In the genomic region with DNA sequence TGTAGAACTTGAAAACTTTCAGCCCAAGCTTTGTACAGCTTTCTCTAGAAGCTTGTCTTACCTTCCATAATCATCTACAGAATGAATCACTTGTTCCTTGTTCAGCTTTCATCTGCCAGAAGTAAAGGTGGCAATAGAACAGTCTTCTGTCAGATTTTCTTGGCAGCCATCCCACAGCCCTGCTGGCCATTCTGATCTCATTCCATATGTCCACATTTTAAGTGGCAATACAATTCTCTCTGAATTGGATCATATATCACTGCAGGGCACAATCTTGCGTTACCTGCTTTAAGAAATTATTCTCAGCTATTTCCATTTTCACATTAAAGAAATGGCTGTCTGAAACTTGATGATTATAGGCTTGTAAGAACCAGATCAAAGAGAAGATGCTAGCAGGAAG, we compare ENCODE assay signal across 23 mouse cellular contexts.
DNase-seq lines count a peak whose midpoint lies in the region; ATAC-seq and TF ChIP-seq lines count a peak whose summit lies in the region.
"Had no signal": no experiment of that assay in that cellular context is flagged by ENCODE, and none has a peak within 500 bp of the region (broad histone marks: within the 10 kb centered on the region; RNA-seq: fewer than 3 reads in every experiment).

No protein-coding gene starts in this region.

- TF ChIP-seq CTCF in cerebellum, adult 2 months (IDR thresholded peaks at IDR 0.05; ENCODE audit: borderline replicate concordance, insufficient read depth, low read depth, low read length), result no peak

- no peaks in the 10 kb centered on the region for H3K9me3 ChIP-seq in midbrain, embryonic 14.5 days (ENCODE audit: control insufficient read depth, low read length)
- no peaks in the 10 kb centered on the region for H3K9me3 ChIP-seq in midbrain, embryonic 10.5 days (replicated peaks)
- H3K9me3 ChIP-seq: embryonic facial prominence, embryonic 15.5 days; forebrain, embryonic 10.5 days; heart, embryonic 15.5 days; limb, embryonic 12.5 days; liver, embryonic 13.5 days; lung, embryonic 15.5 days had no signal

- no peaks in the 10 kb centered on the region for H3K27me3 ChIP-seq in midbrain, embryonic 14.5 days (ENCODE audit: control insufficient read depth, insufficient read depth, low read length)
- H3K27me3 ChIP-seq in midbrain, embryonic 10.5 days (ENCODE audit: low read depth, poor library complexity, severe bottlenecking), result no peaks in the 10 kb centered on the region
- no peaks in the 10 kb centered on the region for H3K27me3 ChIP-seq in cerebellum, adult 2 months (ENCODE audit: control insufficient read depth, insufficient read depth, low read length)
- H3K27me3 ChIP-seq: embryonic facial prominence, embryonic 15.5 days; heart, embryonic 15.5 days; limb, embryonic 12.5 days; liver, embryonic 13.5 days; lung, embryonic 15.5 days had no signal

- peak; percentile 18 for DNase-seq in midbrain, embryonic 14.5 days
- no peak for DNase-seq in midbrain, embryonic 10.5 days (ENCODE audit: low spot score)
- peak; percentile 54 to 74 for DNase-seq in cerebellum, adult 2 months
- DNase-seq in cerebellum, postnatal 36 days, result peak; percentile 64 to 66
- DNase-seq: adrenal gland, adult 2 months; gastrocnemius, postnatal 36 days; heart, postnatal 4 days; kidney, adult 18-20 months; kidney, postnatal 10 days; liver, embryonic 13.5 days; right cerebral cortex, postnatal 4 days had no signal

- H3K36me3 ChIP-seq in midbrain, embryonic 14.5 days (ENCODE audit: control insufficient read depth, insufficient read depth, low read length), result no peaks in the 10 kb centered on the region
- H3K36me3 ChIP-seq in midbrain, embryonic 10.5 days, result no peaks in the 10 kb centered on the region
- H3K36me3 ChIP-seq: embryonic facial prominence, embryonic 15.5 days; forebrain, embryonic 10.5 days; heart, embryonic 15.5 days; limb, embryonic 12.5 days; liver, embryonic 13.5 days; lung, embryonic 15.5 days had no signal

- WGBS in midbrain, embryonic 14.5 days, result 76% methylated on average over 1 of the region's 1 CpGs
- WGBS in midbrain, embryonic 10.5 days, result 83% methylated on average over 1 of the region's 1 CpGs
- 21% methylated on average over 1 of the region's 1 CpGs for WGBS in cerebellum, adult 2 months

- no peak overlapping the region for H3K9ac ChIP-seq in midbrain, embryonic 14.5 days (replicated peaks; ENCODE audit: low read length)
- H3K9ac ChIP-seq: embryonic facial prominence, embryonic 15.5 days; heart, embryonic 15.5 days; limb, embryonic 12.5 days; liver, embryonic 13.5 days; lung, embryonic 15.5 days had no signal

- H3K4me3 ChIP-seq in midbrain, embryonic 14.5 days (replicated peaks; ENCODE audit: low read depth, low read length), result no peak overlapping the region
- no peak overlapping the region for H3K4me3 ChIP-seq in midbrain, embryonic 10.5 days
- no peak overlapping the region for H3K4me3 ChIP-seq in cerebellum, adult 2 months (replicated peaks; ENCODE audit: insufficient read depth, low read depth, low read length)
- H3K4me3 ChIP-seq: embryonic facial prominence, embryonic 15.5 days; forebrain, embryonic 10.5 days; heart, embryonic 15.5 days; layer of hippocampus, adult 2 months; limb, embryonic 12.5 days; liver, embryonic 13.5 days; lung, embryonic 15.5 days had no signal

- H3K4me1 ChIP-seq in midbrain, embryonic 14.5 days (ENCODE audit: control insufficient read depth, insufficient read depth, low read length), result no peaks in the 10 kb centered on the region
- H3K4me1 ChIP-seq in midbrain, embryonic 10.5 days, result no peaks in the 10 kb centered on the region
- H3K4me1 ChIP-seq in cerebellum, adult 2 months (ENCODE audit: control insufficient read depth, insufficient read depth, low read length), result no peaks in the 10 kb centered on the region
- H3K4me1 ChIP-seq: embryonic facial prominence, embryonic 15.5 days; forebrain, embryonic 10.5 days; heart, embryonic 15.5 days; limb, embryonic 12.5 days; liver, embryonic 13.5 days; lung, embryonic 15.5 days had no signal

- no peak for TF ChIP-seq POLR2A in cerebellum, adult 2 months (IDR thresholded peaks at IDR 0.05; ENCODE audit: borderline replicate concordance, insufficient read depth, low read length)

- no peak for ATAC-seq in midbrain, embryonic 14.5 days (ENCODE audit: low FRiP score, low TSS enrichment)
- peak; percentile 81; the same call in 1 of the 2 replicates for ATAC-seq in cerebellum, adult (ENCODE audit: insufficient number of reproducible peaks, low FRiP score, low TSS enrichment)
- no peak for ATAC-seq in erythroblast, adult 5-6 weeks (replicated peaks; ENCODE audit: low FRiP score, poor library complexity, severe bottlenecking)
- ATAC-seq in frontal cortex, adult (ENCODE audit: low TSS enrichment), result no peak

- no peak overlapping the region for H3K4me2 ChIP-seq in midbrain, embryonic 14.5 days (ENCODE audit: low read length)
- H3K4me2 ChIP-seq: embryonic facial prominence, embryonic 15.5 days; heart, embryonic 15.5 days; limb, embryonic 12.5 days; liver, embryonic 13.5 days; lung, embryonic 15.5 days; midbrain, embryonic 11.5 days had no signal

- H3K27ac ChIP-seq in midbrain, embryonic 14.5 days (replicated peaks; ENCODE audit: low read depth, low read length), result no peak overlapping the region
- H3K27ac ChIP-seq in midbrain, embryonic 10.5 days (replicated peaks), result no peak overlapping the region
- no peak overlapping the region for H3K27ac ChIP-seq in cerebellum, adult 2 months (ENCODE audit: insufficient read depth, low read length)
- H3K27ac ChIP-seq: embryonic facial prominence, embryonic 15.5 days; forebrain, embryonic 10.5 days; heart, embryonic 15.5 days; layer of hippocampus, adult 2 months; limb, embryonic 12.5 days; liver, embryonic 13.5 days; lung, embryonic 15.5 days; macrophage; stomach, postnatal 0 days had no signal
